Mouse (Mus musculus) CH12.LX (cell line): ENCODE results near the gene Gjc2. TPM values are rescaled to one million over a fixed set of nuclear protein-coding genes. Genes with fewer than 3 reads are reported as not detected.

Source experiments
- DNase-seq: peaks from one replicate; pipeline ENCODE4 v3.0.0-alpha.2; 2013; ENCODE audit errors: extremely low read depth
- H3K27ac ChIP-seq: 2 replicates; pipeline ENCODE4 v1.5.1; 2012; ENCODE audit warnings: low read depth, mild to moderate bottlenecking, control low read depth, moderate library complexity; ENCODE audit not compliant: insufficient read depth
- H3K27me3 ChIP-seq: replicated peaks from 2 replicates; pipeline ENCODE3; 2012; ENCODE audit warnings: inconsistent platforms
- H3K36me3 ChIP-seq, 2 experiments: replicated peaks in 1 of 2; 2 replicates each; pipeline versions ENCODE3 to v1.6.1; 2012; ENCODE audit warnings: inconsistent platforms in 1 of 2, low read length in 1 of 2, mild to moderate bottlenecking in 1 of 2, mixed read lengths in 1 of 2, moderate library complexity in 1 of 2; ENCODE audit not compliant: control insufficient read depth in 1 of 2, insufficient read depth in 1 of 2
- H3K4me1 ChIP-seq, 2 experiments: 2 replicates each; pipeline ENCODE4 v1.6.1; 2012; ENCODE audit warnings: inconsistent platforms in 1 of 2, moderate library complexity in 1 of 2; ENCODE audit not compliant: insufficient read depth in 2 of 2, control insufficient read depth in 1 of 2
- H3K4me2 ChIP-seq: 2 replicates; pipeline ENCODE4 v1.6.1; 2012; ENCODE audit warnings: low read depth, mild to moderate bottlenecking, control low read depth; ENCODE audit not compliant: poor library complexity, insufficient read depth, severe bottlenecking
- H3K4me3 ChIP-seq, 3 experiments: fragments of 150-350 bp in 1 of 3; sonication (generic) in 1 of 3; replicated peaks in 1 of 3; 2 replicates each; pipeline versions ENCODE3 to v1.5.1; 2011 to 2012; ENCODE audit warnings: low read depth in 2 of 3, low read length in 2 of 3, mild to moderate bottlenecking in 2 of 3, moderate library complexity in 2 of 3, control low read depth in 1 of 3, improper control_type of control experiment in 1 of 3, inconsistent platforms in 1 of 3, mixed read lengths in 1 of 3; ENCODE audit not compliant: poor library complexity in 1 of 3
- H3K79me2 ChIP-seq: replicated peaks from 2 replicates; pipeline ENCODE4 v1.6.1; 2012; ENCODE audit warnings: mild to moderate bottlenecking, moderate library complexity; ENCODE audit not compliant: control insufficient read depth, poor library complexity, insufficient read depth, severe bottlenecking; ENCODE audit errors: extremely low read depth
- H3K9ac ChIP-seq: 2 replicates; pipeline ENCODE4 v1.6.1; 2012; ENCODE audit warnings: low read depth, mild to moderate bottlenecking, control low read depth, moderate library complexity; ENCODE audit not compliant: insufficient read depth
- H3K9me3 ChIP-seq: replicated peaks from 2 replicates; pipeline ENCODE3; 2012; ENCODE audit warnings: low read length, inconsistent platforms, mixed read lengths
- BHLHE40 ChIP-seq: IDR thresholded peaks from 2 replicates; pipeline ENCODE4 v1.6.1; 2011; ENCODE audit warnings: mild to moderate bottlenecking, low read depth, low read length, improper control_type of control experiment
- CHD1 ChIP-seq: IDR thresholded peaks from 2 replicates; pipeline ENCODE4 v1.6.1; 2012; ENCODE audit warnings: low read depth, low read length, improper control_type of control experiment, inconsistent platforms
- CHD2 ChIP-seq: IDR thresholded peaks from 2 replicates; pipeline ENCODE4 v1.6.1; 2011; ENCODE audit warnings: low read length, improper control_type of control experiment
- CTCF ChIP-seq, 2 experiments: IDR thresholded peaks in 1 of 2; conservative IDR thresholded peaks in 1 of 2; 2 replicates each; pipeline ENCODE4 v1.5.1; 2011 to 2012; ENCODE audit warnings: low read depth in 2 of 2, low read length in 2 of 2, improper control_type of control experiment in 1 of 2, inconsistent platforms in 1 of 2, mild to moderate bottlenecking in 1 of 2, moderate library complexity in 1 of 2
- E2F4 ChIP-seq: IDR thresholded peaks from 2 replicates; pipeline ENCODE4 v1.6.1; 2011; ENCODE audit warnings: low read depth, low read length, improper control_type of control experiment; ENCODE audit not compliant: insufficient replicate concordance
- ELF1 ChIP-seq: IDR thresholded peaks from 2 replicates; pipeline ENCODE4 v1.6.1; 2014; ENCODE audit warnings: low read depth, mild to moderate bottlenecking, inconsistent platforms, low read length, improper control_type of control experiment
- EP300 ChIP-seq: IDR thresholded peaks from 2 replicates; pipeline ENCODE4 v1.6.1; 2011; ENCODE audit warnings: low read length, improper control_type of control experiment
- ETS1 ChIP-seq: conservative IDR thresholded peaks from 2 replicates; pipeline ENCODE4 v1.6.1; 2012; ENCODE audit warnings: low read depth, mild to moderate bottlenecking, inconsistent platforms, low read length, improper control_type of control experiment, moderate library complexity
- GABPA ChIP-seq: IDR thresholded peaks from 2 replicates; pipeline ENCODE4 v1.6.1; 2012; ENCODE audit warnings: low read depth, low read length, improper control_type of control experiment, inconsistent platforms; ENCODE audit not compliant: insufficient replicate concordance
- HCFC1 ChIP-seq: IDR thresholded peaks from 2 replicates; pipeline ENCODE4 v1.6.1; 2012; ENCODE audit warnings: low read depth, mild to moderate bottlenecking, inconsistent platforms, low read length, improper control_type of control experiment
- IRF4 ChIP-seq: IDR thresholded peaks from 2 replicates; pipeline ENCODE4 v1.6.1; 2014; ENCODE audit warnings: low read depth, mild to moderate bottlenecking, inconsistent platforms, low read length, improper control_type of control experiment
- JUN ChIP-seq: IDR thresholded peaks from 2 replicates; pipeline ENCODE4 v1.6.1; 2011; ENCODE audit warnings: low read depth, mild to moderate bottlenecking, low read length, improper control_type of control experiment, moderate library complexity; ENCODE audit not compliant: insufficient read depth
- KAT2A ChIP-seq: IDR thresholded peaks from 2 replicates; pipeline ENCODE4 v1.6.1; 2012; ENCODE audit warnings: low read length, improper control_type of control experiment, inconsistent platforms; ENCODE audit not compliant: insufficient replicate concordance
- MAFK ChIP-seq: IDR thresholded peaks from 2 replicates; pipeline ENCODE4 v1.6.1; 2011; ENCODE audit warnings: low read length, improper control_type of control experiment; ENCODE audit not compliant: insufficient replicate concordance
- MAX ChIP-seq: IDR thresholded peaks from 2 replicates; pipeline ENCODE4 v1.6.1; 2011; ENCODE audit warnings: low read length, improper control_type of control experiment
- MAZ ChIP-seq: IDR thresholded peaks from 2 replicates; pipeline ENCODE4 v1.6.1; 2012; ENCODE audit warnings: low read depth, mild to moderate bottlenecking, inconsistent platforms, low read length, improper control_type of control experiment, moderate library complexity
- MEF2A ChIP-seq: IDR thresholded peaks from 2 replicates; pipeline ENCODE4 v1.6.1; 2014; ENCODE audit warnings: low read depth, mild to moderate bottlenecking, inconsistent platforms, low read length, improper control_type of control experiment, borderline replicate concordance
- MXI1 ChIP-seq: IDR thresholded peaks from 2 replicates; pipeline ENCODE4 v1.6.1; 2011; ENCODE audit warnings: mild to moderate bottlenecking, low read depth, low read length, improper control_type of control experiment
- MYC ChIP-seq: IDR thresholded peaks from 2 replicates; pipeline ENCODE4 v1.6.1; 2011; ENCODE audit warnings: low read depth, mild to moderate bottlenecking, improper control_type of control experiment, low read length
- NELFE ChIP-seq: IDR thresholded peaks from 2 replicates; pipeline ENCODE4 v1.6.1; 2011; ENCODE audit warnings: low read depth, low read length, improper control_type of control experiment
- PAX5 ChIP-seq: IDR thresholded peaks from 2 replicates; pipeline ENCODE4 v1.6.1; 2012; ENCODE audit warnings: low read length, inconsistent platforms, mixed read lengths
- POLR2A ChIP-seq: IDR thresholded peaks from 2 replicates; pipeline ENCODE4 v1.6.1; 2011; ENCODE audit warnings: low read depth, mild to moderate bottlenecking, improper control_type of control experiment, low read length
- POLR2AphosphoS2 ChIP-seq: IDR thresholded peaks from 2 replicates; pipeline ENCODE4 v1.6.1; 2011; ENCODE audit warnings: low read depth, low read length, improper control_type of control experiment
- RAD21 ChIP-seq: IDR thresholded peaks from 2 replicates; pipeline ENCODE4 v1.6.1; 2011; ENCODE audit warnings: low read depth, mild to moderate bottlenecking, low read length, improper control_type of control experiment, moderate library complexity
- RCOR1 ChIP-seq: conservative IDR thresholded peaks from 2 replicates; pipeline ENCODE4 v1.6.1; 2012; ENCODE audit warnings: low read depth, mild to moderate bottlenecking, inconsistent platforms, low read length, improper control_type of control experiment
- SIN3A ChIP-seq: IDR thresholded peaks from 2 replicates; pipeline ENCODE4 v1.6.1; 2012; ENCODE audit warnings: low read length, improper control_type of control experiment, inconsistent platforms
- SMC3 ChIP-seq: IDR thresholded peaks from 2 replicates; pipeline ENCODE4 v1.6.1; 2011; ENCODE audit warnings: low read depth, low read length, improper control_type of control experiment
- TBP ChIP-seq: conservative IDR thresholded peaks from 2 replicates; pipeline ENCODE4 v1.6.1; 2011; ENCODE audit warnings: low read depth, low read length, improper control_type of control experiment
- TCF12 ChIP-seq: IDR thresholded peaks from 2 replicates; pipeline ENCODE4 v1.6.1; 2014; ENCODE audit warnings: low read depth, mild to moderate bottlenecking, inconsistent platforms, low read length, improper control_type of control experiment
- UBTF ChIP-seq: IDR thresholded peaks from 2 replicates; pipeline ENCODE4 v1.6.1; 2012; ENCODE audit warnings: low read depth, mild to moderate bottlenecking, inconsistent platforms, low read length, improper control_type of control experiment, moderate library complexity
- ZKSCAN1 ChIP-seq: IDR thresholded peaks from 2 replicates; pipeline ENCODE4 v1.6.1; 2012; ENCODE audit warnings: low read depth, inconsistent platforms, low read length, improper control_type of control experiment, borderline replicate concordance
- ZMIZ1 ChIP-seq: IDR thresholded peaks from 2 replicates; pipeline ENCODE4 v1.6.1; 2012; ENCODE audit warnings: low read depth, mild to moderate bottlenecking, inconsistent platforms, low read length, improper control_type of control experiment
- dilution Hi-C: fragments of 300-500 bp; cut with MboI; formaldehyde crosslinking; loops from 2 replicates; pipeline ENCODE4 v1.14.3; 2020; ENCODE audit warnings: low sequenced_read_pairs; ENCODE audit not compliant: extremely low pct_unique_long_range_greater_than_20kb, extremely low pct_ligation_motif_present
- in situ Hi-C: fragments of 300-500 bp; cut with MboI; formaldehyde crosslinking; loops from 3 replicates; pipeline ENCODE4 v1.14.3; 2019; ENCODE audit warnings: low sequenced_read_pairs, low pct_ligation_motif_present, low pct_unique_long_range_greater_than_20kb, mixed read lengths
- polyA plus RNA-seq: library from polyadenylated mRNA; unstranded; fragments of >175 nt; gene quantifications from 2 replicates; pipeline ENCODE4 v1.2.1, GENCODE M21; 2012; ENCODE audit warnings: low read depth; ENCODE audit not compliant: insufficient read length
- total RNA-seq, 2 experiments: library from RNA; depleted of rRNA; stranded (reverse); fragments of 300-350 nt in 1 of 2; fragments of >200 nt in 1 of 2; gene quantifications; 2 replicates each; pipeline ENCODE4 v1.2.3; 2012 to 2014

Gjc2 gene
- total and polyA plus RNA-seq, 3 experiments, result 0.08 to 0.13 TPM; not detected in 1

- peaks cover 24 to 40% of the 10 kb centered on the region in 2 experiments for H3K4me1 ChIP-seq
- in situ Hi-C loops, result no loop called here
- no peaks in the 10 kb centered on the region for H3K79me2 ChIP-seq
- TF ChIP-seq POLR2AphosphoS2 (no peak), EP300 (no peak), MYC (no peak)
- no peaks in the 10 kb centered on the region for H3K36me3 ChIP-seq
- no peak overlapping the region for H3K27ac ChIP-seq
- no peak overlapping the region for H3K4me3 ChIP-seq
- H3K27me3 ChIP-seq, result peaks cover 28% of the 10 kb centered on the region
- no peak overlapping the region for H3K9ac ChIP-seq
- dilution Hi-C loops, result no loop called here
- peaks cover 19% of the 10 kb centered on the region for H3K9me3 ChIP-seq
- H3K4me2 ChIP-seq, result no peak overlapping the region
- DNase-seq, result no peak
Measured at GRCm38 (mm10) chr11:59134373-59134997, 48.5 kb downstream of the Gjc2 start.

- Histone ChIP-seq H3K27me3 (peaks cover 26% of the 10 kb centered on the region), H3K36me3 (no peaks in the 10 kb centered on the region), H3K9ac (no peak overlapping the region), H3K9me3 (peaks cover 19% of the 10 kb centered on the region), H3K4me3 (no peak overlapping the region), H3K27ac (no peak overlapping the region), H3K4me1 (peaks cover 24 to 40% of the 10 kb centered on the region in 2 experiments), H3K79me2 (no peaks in the 10 kb centered on the region), H3K4me2 (peak overlapping the region; percentile 75)
- in situ Hi-C loops, result no loop called here
- DNase-seq, result peak; percentile 78
- dilution Hi-C loops, result no loop called here
- TF ChIP-seq SIN3A (peak; percentile 80), CTCF (conservative IDR thresholded peaks at IDR 0.05 in 1 of 2, IDR thresholded peaks at IDR 0.05 in 1 of 2; ENCODE audit: low read depth in 2 of 2, low read length in 2 of 2) (no peak), MAFK (peak; percentile 69), POLR2AphosphoS2 (no peak), KAT2A (no peak), PAX5 (no peak), UBTF (no peak), JUN (peak; percentile 19; the same call in 1 of the 2 replicates), ZKSCAN1 (no peak), ELF1 (no peak), SMC3 (0 out of 2 replicates have a peak, but pooled peaks have one; percentile 19), IRF4 (peak; percentile 93), CHD2 (peak; percentile 68; the same call in 1 of the 2 replicates), TBP (no peak), HCFC1 (no peak), ETS1 (peak; percentile 70), BHLHE40 (peak; percentile 80), MXI1 (peak; percentile 6; the same call in 1 of the 2 replicates), ZMIZ1 (no peak), TCF12 (peak; percentile 79), GABPA (no peak), RCOR1 (peak; percentile 84), EP300 (peak; percentile 97), MYC (peak; percentile 67; the same call in 1 of the 2 replicates), MAZ (0 out of 2 replicates have a peak, but pooled peaks have one; percentile 20), POLR2A (no peak), MAX (peak; percentile 75), E2F4 (no peak), NELFE (no peak), RAD21 (no peak), CHD1 (no peak), MEF2A (0 out of 2 replicates have a peak, but pooled peaks have one; percentile 54)
Measured at GRCm38 (mm10) chr11:59132065-59132464, 50.9 kb downstream of the Gjc2 start.
